Mouse (Mus musculus) heart, postnatal 0 days (tissue): Measurements from ENCODE around the gene 9530077C05Rik.

Experiments used
- CTCF ChIP-seq: IDR thresholded peaks from 2 replicates; pipeline ENCODE4 v1.5.1; 2016; ENCODE audit warnings: antibody characterized with exemption, control low read depth, low read depth
- EP300 ChIP-seq: IDR thresholded peaks from 2 replicates; pipeline ENCODE4 v1.6.1; 2016; ENCODE audit warnings: antibody characterized with exemption, low read depth

DNA sequence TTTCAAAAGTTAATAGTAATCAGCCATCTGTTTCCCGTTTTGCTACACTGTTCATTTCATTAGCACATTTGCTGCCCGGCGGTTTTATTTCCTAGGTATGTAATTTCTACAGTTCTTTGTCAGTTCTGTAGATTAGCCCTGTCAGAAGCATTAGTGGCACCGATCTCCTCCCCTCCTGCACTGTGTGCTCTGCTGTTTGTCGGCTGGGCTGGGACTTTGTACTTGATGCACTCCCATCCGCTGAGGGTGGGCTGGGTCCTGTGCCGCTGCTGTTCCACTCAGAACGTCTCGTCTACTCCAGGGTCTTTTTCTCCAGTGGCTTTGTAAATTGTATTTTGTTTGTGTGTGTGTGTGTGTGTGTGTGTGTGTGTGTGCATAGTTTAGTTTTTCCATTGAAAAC is 77.7 kb downstream of the 9530077C05Rik start:
- no peak for TF ChIP-seq CTCF
- no peak for TF ChIP-seq EP300
